Mouse (Mus musculus): ENCODE data around the gene Sorcs2.

- TF ChIP-seq CTCF (conservative IDR thresholded peaks at IDR 0.05; ENCODE audit: low read length), result no peak
- TF ChIP-seq POU5F1 (IDR thresholded peaks at IDR 0.05; ENCODE audit: borderline replicate concordance, low read length), result no peak
These were observed 340.1 kb downstream of the Sorcs2 start for GRCm38 (mm10) chr5:36057804-36058322.
